In the genomic region with DNA sequence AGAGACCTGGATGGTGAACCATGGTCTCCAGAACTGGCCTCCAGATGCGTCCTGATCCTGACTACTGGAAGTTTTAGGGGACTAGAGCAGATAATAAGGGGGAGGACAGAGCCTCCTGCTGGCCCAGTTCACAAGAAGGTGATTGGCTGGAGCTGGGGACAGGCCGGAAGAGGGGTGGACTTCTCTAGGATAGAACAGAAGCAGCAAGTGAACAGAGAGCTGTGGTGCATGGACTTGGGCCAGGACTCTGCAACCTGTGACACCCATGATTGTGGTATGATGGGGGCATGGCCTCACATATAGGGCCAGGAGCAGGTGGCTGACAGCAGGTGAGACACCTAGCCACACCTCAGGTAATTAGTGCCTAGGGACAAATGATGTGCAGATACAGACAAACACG, we compare ENCODE assay signal across 11 mouse cellular contexts. TPM values are rescaled to one million over a fixed set of nuclear protein-coding genes. Genes with fewer than 3 reads are reported as not detected.
DNase-seq lines count a peak whose midpoint lies in the region; ATAC-seq and TF ChIP-seq lines count a peak whose summit lies in the region.
"Had no signal": no experiment of that assay in that cellular context is flagged by ENCODE, and none has a peak within 500 bp of the region (broad histone marks: within the 10 kb centered on the region; RNA-seq: fewer than 3 reads in every experiment).

No protein-coding gene starts in this region.

- H3K9me3 ChIP-seq in hindbrain, embryonic 12.5 days (replicated peaks): no peaks in the 10 kb centered on the region
- H3K9me3 ChIP-seq in hindbrain, embryonic 16.5 days (ENCODE audit: control insufficient read depth, low read length): no peaks in the 10 kb centered on the region
- H3K9me3 ChIP-seq in intestine, embryonic 14.5 days (ENCODE audit: control insufficient read depth, low read length): no peaks in the 10 kb centered on the region
- no peaks in the 10 kb centered on the region for H3K9me3 ChIP-seq in midbrain, embryonic 12.5 days
- H3K9me3 ChIP-seq in stomach, postnatal 0 days (ENCODE audit: control insufficient read depth, low read length): no peaks in the 10 kb centered on the region
- H3K9me3 ChIP-seq: limb, embryonic 13.5 days had no signal

- no peaks in the 10 kb centered on the region for H3K27me3 ChIP-seq in hindbrain, embryonic 12.5 days
- H3K27me3 ChIP-seq in hindbrain, embryonic 16.5 days (replicated peaks; ENCODE audit: control insufficient read depth, insufficient read depth, low read length): no peaks in the 10 kb centered on the region
- no peaks in the 10 kb centered on the region for H3K27me3 ChIP-seq in intestine, embryonic 14.5 days (replicated peaks; ENCODE audit: control insufficient read depth, insufficient read depth, low read length)
- no peaks in the 10 kb centered on the region for H3K27me3 ChIP-seq in midbrain, embryonic 12.5 days
- no peaks in the 10 kb centered on the region for H3K27me3 ChIP-seq in stomach, postnatal 0 days (ENCODE audit: control insufficient read depth, insufficient read depth, low read length)
- H3K27me3 ChIP-seq: limb, embryonic 13.5 days had no signal

- 60% methylated on average over 3 of the region's 3 CpGs for WGBS in hindbrain, embryonic 12.5 days
- 57% methylated on average over 3 of the region's 3 CpGs for WGBS in hindbrain, embryonic 16.5 days
- WGBS in intestine, embryonic 14.5 days: 39% methylated on average over 3 of the region's 3 CpGs
- 52% methylated on average over 3 of the region's 3 CpGs for WGBS in midbrain, embryonic 12.5 days
- 55% methylated on average over 3 of the region's 3 CpGs for WGBS in stomach, postnatal 0 days

- peak overlapping the region; percentile 64; the same call in 1 of the 2 replicates for H3K27ac ChIP-seq in hindbrain, embryonic 12.5 days
- no peak overlapping the region for H3K27ac ChIP-seq in hindbrain, embryonic 16.5 days (ENCODE audit: low read depth, low read length)
- peak overlapping the region; percentile 62; the same call in 1 of the 2 replicates for H3K27ac ChIP-seq in intestine, embryonic 14.5 days (ENCODE audit: low read depth)
- peak overlapping the region; percentile 65 for H3K27ac ChIP-seq in midbrain, embryonic 12.5 days (replicated peaks)
- H3K27ac ChIP-seq in stomach, postnatal 0 days (replicated peaks): no peak overlapping the region; the same call in 1 of the 2 replicates
- H3K27ac ChIP-seq: limb, embryonic 13.5 days had no signal

- no peak for DNase-seq in intestine, embryonic 14.5 days (ENCODE audit: low spot score)
- DNase-seq in stomach, postnatal 0 days (ENCODE audit: low spot score): no peak
- no peak for DNase-seq in kidney, postnatal 25 days
- DNase-seq in testis, postnatal 14 days (ENCODE audit: low spot score): no peak
- DNase-seq: cerebellum, adult 2 months; right cerebral cortex, adult 18-20 months; thymus, adult 18-20 months had no signal

- no peak for TF ChIP-seq EP300 in stomach, postnatal 0 days (optimal IDR thresholded peaks at IDR 0.05)

- H3K4me2 ChIP-seq in hindbrain, embryonic 12.5 days (replicated peaks): no peak overlapping the region
- H3K4me2 ChIP-seq in hindbrain, embryonic 16.5 days (ENCODE audit: low read length): no peak overlapping the region
- H3K4me2 ChIP-seq in intestine, embryonic 14.5 days (ENCODE audit: low read length): no peak overlapping the region
- H3K4me2 ChIP-seq in midbrain, embryonic 12.5 days (replicated peaks): no peak overlapping the region
- no peak overlapping the region for H3K4me2 ChIP-seq in stomach, postnatal 0 days (replicated peaks; ENCODE audit: low read depth)
- H3K4me2 ChIP-seq: limb, embryonic 13.5 days had no signal

- ATAC-seq in hindbrain, embryonic 12.5 days (ENCODE audit: low FRiP score): no peak
- no peak for ATAC-seq in hindbrain, embryonic 16.5 days
- ATAC-seq in intestine, embryonic 14.5 days (replicated peaks; ENCODE audit: low FRiP score, low TSS enrichment, low read depth): peak; percentile 40
- ATAC-seq in midbrain, embryonic 12.5 days (ENCODE audit: low FRiP score, low read depth): no peak
- ATAC-seq in stomach, postnatal 0 days (ENCODE audit: low FRiP score, low TSS enrichment): peak; percentile 32; the same call in 1 of the 2 replicates

- peaks cover 70% of the 10 kb centered on the region for H3K4me1 ChIP-seq in hindbrain, embryonic 12.5 days
- peaks cover 45% of the 10 kb centered on the region for H3K4me1 ChIP-seq in hindbrain, embryonic 16.5 days (ENCODE audit: control insufficient read depth, insufficient read depth, low read depth, low read length)
- H3K4me1 ChIP-seq in intestine, embryonic 14.5 days (replicated peaks; ENCODE audit: control insufficient read depth, insufficient read depth, low read length): peaks cover 56% of the 10 kb centered on the region
- H3K4me1 ChIP-seq in midbrain, embryonic 12.5 days: peaks cover 77% of the 10 kb centered on the region
- H3K4me1 ChIP-seq in stomach, postnatal 0 days (replicated peaks; ENCODE audit: control insufficient read depth, insufficient read depth): peaks cover 18% of the 10 kb centered on the region

- TF ChIP-seq CTCF in stomach, postnatal 0 days (IDR thresholded peaks at IDR 0.05; ENCODE audit: low read depth): peak; percentile 30

- H3K9ac ChIP-seq in hindbrain, embryonic 12.5 days: no peak overlapping the region
- no peak overlapping the region for H3K9ac ChIP-seq in hindbrain, embryonic 16.5 days (ENCODE audit: low read depth, low read length)
- no peak overlapping the region for H3K9ac ChIP-seq in intestine, embryonic 14.5 days (ENCODE audit: low read length)
- H3K9ac ChIP-seq in midbrain, embryonic 12.5 days (replicated peaks): no peak overlapping the region
- H3K9ac ChIP-seq in stomach, postnatal 0 days (ENCODE audit: low read length): no peak overlapping the region
- H3K9ac ChIP-seq: limb, embryonic 13.5 days had no signal

- H3K4me3 ChIP-seq in hindbrain, embryonic 12.5 days: no peak overlapping the region
- H3K4me3 ChIP-seq in hindbrain, embryonic 16.5 days (ENCODE audit: low read length): no peak overlapping the region
- no peak overlapping the region for H3K4me3 ChIP-seq in intestine, embryonic 14.5 days (ENCODE audit: low read depth, low read length)
- no peak overlapping the region for H3K4me3 ChIP-seq in midbrain, embryonic 12.5 days
- no peak overlapping the region for H3K4me3 ChIP-seq in stomach, postnatal 0 days (ENCODE audit: low read depth, low read length)
- H3K4me3 ChIP-seq: limb, embryonic 13.5 days had no signal

- no peaks in the 10 kb centered on the region for H3K36me3 ChIP-seq in hindbrain, embryonic 12.5 days
- H3K36me3 ChIP-seq in hindbrain, embryonic 16.5 days (ENCODE audit: control insufficient read depth, insufficient read depth, low read length): no peaks in the 10 kb centered on the region
- H3K36me3 ChIP-seq in intestine, embryonic 14.5 days (ENCODE audit: control insufficient read depth, insufficient read depth, low read length): no peaks in the 10 kb centered on the region
- H3K36me3 ChIP-seq in midbrain, embryonic 12.5 days: no peaks in the 10 kb centered on the region
- H3K36me3 ChIP-seq in stomach, postnatal 0 days (ENCODE audit: control insufficient read depth, insufficient read depth, low read length): no peaks in the 10 kb centered on the region
- H3K36me3 ChIP-seq: limb, embryonic 13.5 days had no signal

RNA-seq across cellular contexts. Expression of gene Phf2, which starts 17.0 kb away (rescaled TPM):
- 10.7 and 11.3 TPM in 2 replicates for polyA plus RNA-seq in hindbrain, embryonic 12.5 days (2016; fragmentation: Nextera tagmentation; extraction: Ambion mirVana)
- 6.1 and 7.2 TPM in 2 replicates for polyA plus RNA-seq in hindbrain, embryonic 16.5 days (2015; fragmentation: Nextera tagmentation; extraction: Ambion mirVana)
- polyA plus RNA-seq in intestine, embryonic 14.5 days (2014; fragmentation: Nextera tagmentation; extraction: Ambion mirVana): 9.9 TPM in 2 replicates
- polyA plus RNA-seq in midbrain, embryonic 12.5 days (2016; fragmentation: Nextera tagmentation; extraction: Ambion mirVana): 11.3 and 11.4 TPM in 2 replicates
- 2.7 and 2.9 TPM in 2 replicates for polyA plus RNA-seq in stomach, postnatal 0 days (2015; fragmentation: Nextera tagmentation; extraction: Ambion mirVana)

Comparison
In these comparisons a context has a peak if more than half of its experiments do, and no peak if none do; other contexts are left out.
1. H3K27ac ChIP-seq: peak in hindbrain, embryonic 12.5 days (single experiment), intestine, embryonic 14.5 days (single experiment) and midbrain, embryonic 12.5 days (single experiment); none in hindbrain, embryonic 16.5 days (single experiment) and stomach, postnatal 0 days (single experiment).
2. ATAC-seq: peak in intestine, embryonic 14.5 days (single experiment) and stomach, postnatal 0 days (single experiment); none in hindbrain, embryonic 12.5 days (single experiment), hindbrain, embryonic 16.5 days (single experiment) and midbrain, embryonic 12.5 days (single experiment).